Mouse (Mus musculus) hindbrain, embryonic 15.5 days (tissue): ENCODE results near the gene Adamts17. TPM values are rescaled to one million over a fixed set of nuclear protein-coding genes. Genes with fewer than 3 reads are reported as not detected.

Source experiments
- ATAC-seq: fragments of 200-750 bp; cut with Nextera tagmentation; 2 replicates; pipeline ENCODE4 v1.8.0; 2017; ENCODE audit warnings: low read depth, moderate number of reproducible peaks, moderate TSS enrichment; ENCODE audit not compliant: low FRiP score
- H3K27ac ChIP-seq: fragments of 300-500 bp; sonication (generic); replicated peaks from 2 replicates; pipeline ENCODE4 v1.5.1; 2015; ENCODE audit warnings: mild to moderate bottlenecking, inconsistent platforms
- H3K27me3 ChIP-seq: fragments of 300-500 bp; sonication (generic); 2 replicates; pipeline ENCODE4 v1.6.1; 2015; ENCODE audit warnings: control low read depth, inconsistent platforms
- H3K36me3 ChIP-seq: fragments of 300-500 bp; sonication (generic); 2 replicates; pipeline ENCODE4 v1.6.1; 2015; ENCODE audit warnings: control low read depth, inconsistent platforms
- H3K4me1 ChIP-seq: fragments of 300-500 bp; sonication (generic); replicated peaks from 2 replicates; pipeline ENCODE4 v1.6.1; 2015; ENCODE audit warnings: control low read depth, inconsistent platforms
- H3K4me2 ChIP-seq: fragments of 300-500 bp; sonication (generic); 2 replicates; pipeline ENCODE4 v1.6.1; 2015; ENCODE audit warnings: moderate library complexity, mild to moderate bottlenecking, inconsistent platforms
- H3K4me3 ChIP-seq: fragments of 300-500 bp; sonication (generic); 2 replicates; pipeline ENCODE4 v1.5.1; 2015; ENCODE audit warnings: mild to moderate bottlenecking, inconsistent platforms
- H3K9ac ChIP-seq: fragments of 300-500 bp; sonication (generic); 2 replicates; pipeline ENCODE4 v1.6.1; 2015; ENCODE audit warnings: inconsistent platforms
- H3K9me3 ChIP-seq: fragments of 300-500 bp; sonication (generic); 2 replicates; pipeline ENCODE4 v1.6.1; 2016; ENCODE audit warnings: control low read depth, inconsistent platforms
- WGBS: fragments of 180-500 bp; shearing (Covaris S2); methylation state at CpG from one replicate; pipeline ENCODE4 v1.1.7; 2015; 5-methylcytosine and 5-hydroxymethylcytosine counted together
- polyA plus RNA-seq: library from polyadenylated mRNA; unstranded; fragments of >200 nt; fragmentation: Nextera tagmentation; extraction: Ambion mirVana; gene quantifications from 2 replicates; pipeline ENCODE4 v1.2.1, GENCODE M21; 2015

Gene Adamts17
- polyA plus RNA-seq, 1 experiment from 2014 or later = 3.5 TPM

GRCm38 (mm10) chr7:67135140-67135539 is 295.6 kb downstream of the Adamts17 start:
- Histone ChIP-seq H3K9me3 (no peaks in the 10 kb centered on the region), H3K4me2 (no peak overlapping the region), H3K9ac (no peak overlapping the region), H3K36me3 (no peaks in the 10 kb centered on the region), H3K4me3 (no peak overlapping the region), H3K27ac (no peak overlapping the region), H3K27me3 (no peaks in the 10 kb centered on the region), H3K4me1 (no peaks in the 10 kb centered on the region)
- WGBS = 63% methylated on average over 2 of the region's 2 CpGs
- ATAC-seq = no peak

DNA sequence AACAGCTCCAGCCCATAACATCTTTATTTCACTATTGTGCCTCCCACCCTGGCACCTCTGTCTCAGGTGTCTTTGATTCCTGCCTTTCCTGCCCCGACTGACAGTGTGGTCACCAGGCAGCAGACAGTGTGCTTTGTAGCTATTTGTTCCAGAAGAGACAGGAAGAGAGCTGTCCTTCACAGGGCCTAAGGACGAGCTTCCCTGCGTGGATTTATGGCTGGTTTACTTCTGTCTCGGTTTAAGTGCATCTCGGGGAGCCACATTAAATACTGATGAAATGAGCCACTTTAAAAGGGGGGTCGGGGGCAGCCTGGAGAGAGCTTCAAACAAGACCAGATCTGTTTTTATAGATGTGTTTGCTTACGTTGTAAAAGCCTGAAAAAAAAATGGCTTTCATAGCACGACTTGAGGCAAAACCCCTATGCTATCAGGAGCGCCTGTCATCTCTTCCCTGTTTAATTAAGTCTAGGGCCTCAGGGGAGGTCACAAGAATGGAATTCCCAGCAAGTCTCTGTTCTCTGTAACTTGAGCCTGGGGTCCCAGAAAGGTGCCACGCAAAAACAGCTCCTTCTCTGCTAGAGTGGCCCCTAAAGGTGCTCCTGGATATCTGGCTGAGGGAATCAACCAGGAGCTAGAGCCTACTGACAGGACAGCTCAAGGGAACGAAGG is 302.9 kb downstream of the Adamts17 start:
- Histone ChIP-seq H3K4me1 (0 out of 2 replicates have a peak, but pooled peaks cover 7% of the 10 kb centered on the region), H3K9ac (no peak overlapping the region), H3K27me3 (no peaks in the 10 kb centered on the region), H3K4me2 (no peak overlapping the region), H3K4me3 (no peak overlapping the region), H3K27ac (no peak overlapping the region), H3K9me3 (no peaks in the 10 kb centered on the region), H3K36me3 (no peaks in the 10 kb centered on the region)
- 28% methylated on average over 11 of the region's 11 CpGs for WGBS
- no peak for ATAC-seq

DNA sequence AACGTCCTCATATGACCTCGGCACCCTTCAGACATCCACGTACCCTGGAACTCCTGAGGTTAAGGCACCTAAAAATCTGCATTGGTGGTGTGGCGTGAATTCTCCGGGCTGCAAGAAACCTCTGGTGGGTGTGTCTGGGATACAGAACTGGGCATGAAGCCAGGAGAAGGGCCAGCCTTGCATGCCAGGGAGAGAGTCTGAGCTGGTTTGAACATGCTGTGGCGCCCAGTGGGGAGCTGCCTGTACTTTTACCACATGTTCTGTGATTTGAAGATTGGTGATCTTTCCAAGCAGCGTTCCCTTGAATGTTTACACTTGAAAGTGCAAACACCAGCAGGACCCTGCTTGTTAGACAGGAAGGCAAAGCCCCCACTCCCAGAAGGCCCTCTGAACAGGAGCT is 306.2 kb downstream of the Adamts17 start:
- no peaks in the 10 kb centered on the region for H3K9me3 ChIP-seq
- H3K4me2 ChIP-seq = no peak overlapping the region
- no peaks in the 10 kb centered on the region for H3K27me3 ChIP-seq
- H3K9ac ChIP-seq = no peak overlapping the region
- no peak for ATAC-seq
- 0 out of 2 replicates have a peak, but pooled peaks cover 2% of the 10 kb centered on the region for H3K36me3 ChIP-seq
- 0 out of 2 replicates have a peak, but pooled peaks cover 7% of the 10 kb centered on the region for H3K4me1 ChIP-seq
- H3K27ac ChIP-seq = no peak overlapping the region
- no peak overlapping the region for H3K4me3 ChIP-seq
- WGBS = 69% methylated on average over 7 of the region's 7 CpGs

GRCm38 (mm10) chr7:67146151-67146550 is 306.6 kb downstream of the Adamts17 start:
- 0 out of 2 replicates have a peak, but pooled peaks cover 7% of the 10 kb centered on the region for H3K4me1 ChIP-seq
- no peak overlapping the region for H3K27ac ChIP-seq
- no peaks in the 10 kb centered on the region for H3K9me3 ChIP-seq
- H3K9ac ChIP-seq = no peak overlapping the region
- no peaks in the 10 kb centered on the region for H3K27me3 ChIP-seq
- no peak overlapping the region for H3K4me3 ChIP-seq
- H3K36me3 ChIP-seq = 0 out of 2 replicates have a peak, but pooled peaks cover 3% of the 10 kb centered on the region
- 85% methylated on average over 6 of the region's 6 CpGs for WGBS
- H3K4me2 ChIP-seq = no peak overlapping the region
- no peak for ATAC-seq

- Histone ChIP-seq H3K27ac (no peak overlapping the region), H3K36me3 (0 out of 2 replicates have a peak, but pooled peaks cover 3% of the 10 kb centered on the region), H3K4me2 (no peak overlapping the region), H3K27me3 (no peaks in the 10 kb centered on the region), H3K9ac (no peak overlapping the region), H3K4me1 (no peaks in the 10 kb centered on the region), H3K9me3 (no peaks in the 10 kb centered on the region), H3K4me3 (no peak overlapping the region)
- WGBS = 96% methylated on average over 16 of the region's 16 CpGs
- ATAC-seq = no peak
Measured at GRCm38 (mm10) chr7:67149707-67150106, 310.2 kb downstream of the Adamts17 start.

DNA sequence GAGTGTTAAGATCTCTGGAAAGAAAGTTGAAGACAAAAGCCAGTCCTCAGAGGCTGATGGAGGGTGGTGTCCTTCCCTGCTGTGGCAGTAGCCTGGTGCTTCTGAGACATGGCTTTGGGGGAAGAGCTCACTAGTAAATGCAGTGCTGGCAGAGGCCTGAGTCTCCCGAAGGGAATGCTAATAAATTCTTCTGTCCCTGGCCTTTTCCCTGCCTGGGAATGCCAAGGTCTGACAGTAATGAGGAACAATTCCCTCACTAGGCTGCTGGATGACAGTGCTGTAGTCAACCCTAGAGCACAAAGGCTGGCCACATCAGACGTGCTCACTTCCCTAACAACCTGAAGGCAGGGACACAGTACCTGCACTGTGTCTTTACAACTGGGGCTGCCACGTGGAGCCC is 313.1 kb downstream of the Adamts17 start:
- ATAC-seq = no peak
- Histone ChIP-seq H3K4me3 (no peak overlapping the region), H3K9ac (no peak overlapping the region), H3K27ac (no peak overlapping the region), H3K27me3 (no peaks in the 10 kb centered on the region), H3K36me3 (0 out of 2 replicates have a peak, but pooled peaks cover 3% of the 10 kb centered on the region), H3K4me2 (no peak overlapping the region), H3K9me3 (no peaks in the 10 kb centered on the region), H3K4me1 (no peaks in the 10 kb centered on the region)
- WGBS = 43% methylated on average over 3 of the region's 3 CpGs

DNA sequence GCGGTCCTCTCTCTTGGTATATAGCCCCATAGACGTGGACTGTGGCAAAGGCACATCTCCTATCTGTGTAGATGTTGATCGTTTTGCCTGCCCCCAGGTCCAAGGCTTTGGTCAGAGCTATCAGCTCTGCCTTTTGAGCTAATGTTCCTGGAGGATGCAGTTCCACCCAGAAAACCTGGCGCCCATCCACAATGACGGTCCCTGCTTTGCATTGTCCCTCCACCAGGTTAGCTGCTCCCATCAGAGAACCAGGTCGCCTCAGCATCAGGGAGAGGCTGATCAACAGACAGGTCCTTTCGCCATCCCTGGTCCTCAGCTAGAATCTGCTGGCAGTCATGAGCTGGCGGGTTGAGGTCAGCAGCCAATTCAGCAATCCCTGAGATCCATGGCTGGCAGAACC is 322.6 kb downstream of the Adamts17 start:
- H3K36me3 ChIP-seq = no peaks in the 10 kb centered on the region
- no peaks in the 10 kb centered on the region for H3K27me3 ChIP-seq
- no peaks in the 10 kb centered on the region for H3K9me3 ChIP-seq
- WGBS = 92% methylated on average over 8 of the region's 8 CpGs
- no peak overlapping the region for H3K27ac ChIP-seq
- ATAC-seq = no peak
- H3K4me3 ChIP-seq = no peak overlapping the region
- no peaks in the 10 kb centered on the region for H3K4me1 ChIP-seq
- H3K4me2 ChIP-seq = no peak overlapping the region
- H3K9ac ChIP-seq = no peak overlapping the region

GRCm38 (mm10) chr7:67168288-67168687 is 328.8 kb downstream of the Adamts17 start:
- Histone ChIP-seq H3K9me3 (no peaks in the 10 kb centered on the region), H3K27me3 (no peaks in the 10 kb centered on the region), H3K4me2 (no peak overlapping the region), H3K9ac (no peak overlapping the region), H3K36me3 (no peaks in the 10 kb centered on the region), H3K4me1 (no peaks in the 10 kb centered on the region), H3K4me3 (no peak overlapping the region), H3K27ac (no peak overlapping the region)
- ATAC-seq = no peak
- WGBS = 88% methylated on average over 9 of the region's 9 CpGs

DNA sequence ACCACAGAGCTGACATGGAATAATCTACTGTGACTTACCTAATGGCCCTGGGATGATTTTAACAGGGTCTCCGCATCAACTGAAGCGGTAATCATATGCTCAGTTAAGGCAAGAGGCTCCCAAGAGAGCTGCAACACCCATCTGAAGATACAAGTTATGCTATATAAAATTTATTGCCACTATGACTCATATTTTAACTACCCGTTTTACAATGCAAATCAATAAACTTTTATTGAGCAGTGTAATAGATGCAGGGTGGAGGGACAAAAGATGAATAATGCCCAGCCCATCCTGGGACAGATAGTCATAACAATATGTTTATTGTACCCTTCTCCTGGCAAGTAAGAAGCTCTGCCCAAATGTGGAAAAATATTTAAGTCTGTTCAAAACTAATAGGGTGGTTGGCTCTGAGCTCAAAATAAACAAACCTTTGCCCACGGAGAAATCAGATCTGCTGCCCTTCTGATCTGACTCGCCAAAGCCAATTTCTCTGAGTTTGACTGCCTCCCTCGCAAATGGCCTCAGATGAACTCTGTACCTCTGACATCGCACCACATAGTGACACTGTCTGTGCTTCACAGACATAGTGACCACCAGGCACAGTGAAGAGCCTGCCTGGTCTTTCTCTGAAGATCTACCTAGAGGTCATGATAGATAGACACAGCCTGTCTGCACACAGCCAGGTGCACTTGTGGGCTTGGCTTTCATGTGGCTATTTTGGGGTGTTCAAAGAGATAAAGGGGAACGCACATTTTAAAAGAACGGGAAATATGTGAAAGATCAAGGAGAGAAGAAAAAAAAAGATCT is 329.4 kb downstream of the Adamts17 start:
- ATAC-seq = no peak

DNA sequence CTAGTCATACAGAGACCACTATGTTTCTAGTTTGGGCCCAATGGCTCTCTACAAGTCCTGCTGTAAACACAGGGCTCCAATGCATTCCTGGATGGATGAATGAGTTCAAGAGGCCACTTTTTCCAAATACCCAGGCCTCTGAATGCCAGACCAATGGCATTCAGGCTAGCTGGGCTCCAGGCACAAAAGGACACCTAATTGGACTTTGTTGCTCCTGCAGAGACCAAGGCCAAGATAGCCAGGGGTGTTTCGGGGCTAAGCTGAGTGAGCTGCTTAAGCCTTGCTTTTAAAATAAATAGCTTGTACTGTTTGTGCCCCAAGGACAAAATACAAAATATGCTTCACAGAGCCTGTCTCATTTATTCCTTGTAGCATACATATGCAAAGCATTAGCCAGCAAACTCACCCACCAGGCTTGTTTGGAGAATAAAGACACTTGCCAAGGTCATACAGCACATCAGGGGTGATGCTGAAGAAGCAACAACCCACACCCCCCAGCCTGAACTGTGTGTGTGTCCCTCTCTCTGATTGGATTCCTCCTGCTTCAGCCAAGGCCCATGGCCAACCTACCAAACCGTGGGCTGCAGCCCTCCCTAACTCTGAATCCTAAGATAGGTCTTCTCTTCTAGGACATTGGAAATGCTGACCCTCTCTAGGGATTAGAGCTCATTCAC is 334.1 kb downstream of the Adamts17 start:
- Histone ChIP-seq H3K4me3 (no peak overlapping the region), H3K4me1 (no peaks in the 10 kb centered on the region), H3K27ac (no peak overlapping the region), H3K9ac (no peak overlapping the region), H3K36me3 (no peaks in the 10 kb centered on the region), H3K4me2 (no peak overlapping the region), H3K9me3 (no peaks in the 10 kb centered on the region), H3K27me3 (no peaks in the 10 kb centered on the region)
- ATAC-seq = no peak
- WGBS = 72% methylated on average over 2 of the region's 2 CpGs

More for the DNA sequence above, 329.4 kb downstream of the Adamts17 start:
- Histone ChIP-seq H3K4me3 (no peak overlapping the region), H3K36me3 (no peaks in the 10 kb centered on the region), H3K4me1 (no peaks in the 10 kb centered on the region), H3K9me3 (no peaks in the 10 kb centered on the region), H3K9ac (no peak overlapping the region), H3K4me2 (no peak overlapping the region), H3K27ac (no peak overlapping the region), H3K27me3 (no peaks in the 10 kb centered on the region)
- WGBS = 78% methylated on average over 9 of the region's 9 CpGs

GRCm38 (mm10) chr7:67183786-67184185 is 344.3 kb downstream of the Adamts17 start:
- Histone ChIP-seq H3K36me3 (no peaks in the 10 kb centered on the region), H3K4me2 (no peak overlapping the region), H3K27ac (no peak overlapping the region), H3K4me3 (no peak overlapping the region), H3K9me3 (no peaks in the 10 kb centered on the region), H3K27me3 (no peaks in the 10 kb centered on the region), H3K4me1 (no peaks in the 10 kb centered on the region), H3K9ac (no peak overlapping the region)
- WGBS = 11% methylated on average over 4 of the region's 4 CpGs
- ATAC-seq = no peak

GRCm38 (mm10) chr7:67199412-67199811 is 359.9 kb downstream of the Adamts17 start:
- Histone ChIP-seq H3K27me3 (no peaks in the 10 kb centered on the region), H3K4me3 (no peak overlapping the region), H3K27ac (no peak overlapping the region), H3K9ac (no peak overlapping the region), H3K4me1 (no peaks in the 10 kb centered on the region), H3K4me2 (no peak overlapping the region), H3K36me3 (no peaks in the 10 kb centered on the region), H3K9me3 (no peaks in the 10 kb centered on the region)
- 24% methylated on average over 10 of the region's 10 CpGs for WGBS
- ATAC-seq = no peak
